9 mouse cellular contexts compared by ENCODE assay signal in the genomic region with DNA sequence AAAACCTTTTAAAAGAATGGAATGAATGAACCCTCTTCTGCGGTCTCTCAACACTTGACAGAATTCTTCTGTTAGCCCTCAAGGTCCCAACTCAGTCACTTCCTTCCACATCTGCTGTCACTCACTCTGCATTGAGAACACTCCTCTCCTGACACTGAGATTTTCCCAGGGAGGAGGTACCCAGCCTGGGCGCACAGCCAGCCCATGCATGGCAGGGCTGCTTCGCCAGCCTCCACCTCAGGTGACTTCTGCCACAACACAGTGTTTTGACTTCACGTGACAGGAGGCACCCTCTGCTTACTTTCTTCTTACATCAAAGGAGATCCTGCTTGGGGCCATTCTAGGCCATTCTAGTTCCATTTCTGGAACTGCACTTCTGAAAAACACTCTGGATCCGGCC.
DNase-seq lines count a peak whose midpoint lies in the region; TF ChIP-seq lines count a peak whose summit lies in the region.
"Had no signal": no experiment of that assay in that cellular context is flagged by ENCODE, and none has a peak within 500 bp of the region (broad histone marks: within the 10 kb centered on the region; RNA-seq: fewer than 3 reads in every experiment).

No protein-coding gene starts in this region.

- no peak overlapping the region for H3K4me3 ChIP-seq in layer of hippocampus, adult 2 months
- H3K4me3 ChIP-seq: forebrain, embryonic 13.5 days had no signal

- no peak overlapping the region for H3K27ac ChIP-seq in layer of hippocampus, adult 2 months
- H3K27ac ChIP-seq: forebrain, embryonic 13.5 days had no signal

- no peak for TF ChIP-seq CTCF in layer of hippocampus, adult 2 months (conservative IDR thresholded peaks at IDR 0.05)

- DNase-seq in testis, postnatal 14 days (ENCODE audit: low spot score): peak; percentile 20
- DNase-seq in testis, postnatal 10 days (ENCODE audit: low spot score): no peak
- DNase-seq in cerebellum, postnatal 14 days: peak; percentile 59 to 62
- DNase-seq in kidney, postnatal 14 days: peak; percentile 52
- no peak for DNase-seq in layer of hippocampus, postnatal 36 days
- DNase-seq in gastrocnemius, postnatal 4 days (ENCODE audit: low spot score in 2 of 2): no peak
- DNase-seq in layer of hippocampus, adult 2 months (ENCODE audit: low spot score in 2 of 2): no peak
- DNase-seq: right cerebral cortex, postnatal 4 days had no signal

Comparison
In these comparisons a context has a peak if more than half of its experiments do, and no peak if none do; other contexts are left out.
1. DNase-seq: peak in testis, postnatal 14 days (single experiment), cerebellum, postnatal 14 days (2 of 2) and kidney, postnatal 14 days (single experiment); none in testis, postnatal 10 days (single experiment), layer of hippocampus, postnatal 36 days (0 of 2), gastrocnemius, postnatal 4 days (0 of 2) and layer of hippocampus, adult 2 months (0 of 2).